Mouse (Mus musculus) layer of hippocampus, postnatal 36 days (tissue): Measurements from ENCODE around the gene Plppr1. TPM values are rescaled to one million over a fixed set of nuclear protein-coding genes. Genes with fewer than 3 reads are reported as not detected.
A peak's percentile ranks its signal among the peaks of the same experiment; 100 is the strongest.
"Not testable (repeated sequence)": the region's sequence is repeated elsewhere in the genome, so short reads cannot be mapped to it uniquely, and the experiment has no call there.

Source experiments
- DNase-seq, 2 experiments: peaks; one replicate each; pipeline ENCODE4 v3.0.0; 2022
- total RNA-seq, 2 experiments: library from RNA; stranded (reverse); gene quantifications; 2 replicates each; pipeline ENCODE4 v1.2.3; 2021

The Plppr1 gene
- total RNA-seq, 2 experiments from 2014 or later, result 8.5 to 8.6 TPM

DNA sequence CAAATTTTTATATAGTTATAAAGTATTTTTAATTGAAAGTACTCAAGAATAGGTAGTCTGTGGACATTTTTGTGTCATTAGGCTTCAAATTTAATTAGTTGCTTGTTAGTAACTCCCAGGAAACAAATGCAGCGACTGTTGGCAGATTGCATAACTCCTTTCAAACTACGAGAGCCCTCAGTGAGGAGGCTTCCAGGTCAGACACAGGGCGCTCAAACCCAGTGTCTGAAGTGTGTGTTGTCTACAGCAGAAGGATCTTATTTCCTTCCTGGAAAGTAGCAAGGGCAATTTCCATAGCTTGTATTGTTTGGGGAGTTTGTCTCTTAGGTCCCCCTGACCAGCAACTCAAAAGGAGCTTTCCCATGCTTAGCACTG lies 173.9 kb downstream of the Plppr1 start:
- no peak for DNase-seq

DNA sequence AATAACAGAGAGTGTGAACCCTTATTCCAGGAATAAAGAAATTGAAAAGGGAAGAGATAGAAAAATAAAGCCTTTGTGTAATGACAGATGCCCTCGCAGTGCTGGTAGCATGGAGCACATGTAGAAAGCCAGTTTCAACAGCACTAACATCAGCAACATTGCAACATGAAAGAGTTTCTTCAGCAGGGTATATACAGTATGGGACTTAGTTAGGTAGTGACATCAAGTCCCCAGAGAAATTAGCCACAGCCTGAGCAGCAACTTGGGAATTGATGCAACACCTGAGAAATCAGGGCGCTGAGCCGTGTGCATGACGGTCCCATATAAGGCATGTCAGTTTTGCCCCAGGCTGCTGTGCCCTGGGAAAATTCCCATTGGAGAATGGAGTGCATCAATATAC lies 179.0 kb downstream of the Plppr1 start:
- no peak for DNase-seq

DNA sequence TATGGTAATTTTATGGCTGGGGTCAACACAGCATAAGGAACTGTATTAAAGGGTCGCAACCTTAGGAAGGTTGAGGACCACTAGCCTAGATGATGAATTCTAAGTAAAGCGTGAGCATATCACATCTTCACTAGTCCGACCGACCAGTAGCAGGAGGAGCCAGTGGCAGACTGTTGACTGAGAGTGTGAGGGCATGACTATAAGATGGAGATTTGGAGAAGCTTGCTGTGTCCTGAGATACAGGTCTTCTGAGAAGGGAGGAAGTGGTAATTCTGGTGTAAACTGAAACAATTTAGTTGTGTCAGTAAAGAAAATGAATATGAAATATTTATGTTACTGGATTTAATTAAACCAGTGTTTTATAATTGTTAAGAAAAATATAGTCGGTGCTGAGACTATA lies 180.4 kb downstream of the Plppr1 start:
- DNase-seq, result no peak

DNA sequence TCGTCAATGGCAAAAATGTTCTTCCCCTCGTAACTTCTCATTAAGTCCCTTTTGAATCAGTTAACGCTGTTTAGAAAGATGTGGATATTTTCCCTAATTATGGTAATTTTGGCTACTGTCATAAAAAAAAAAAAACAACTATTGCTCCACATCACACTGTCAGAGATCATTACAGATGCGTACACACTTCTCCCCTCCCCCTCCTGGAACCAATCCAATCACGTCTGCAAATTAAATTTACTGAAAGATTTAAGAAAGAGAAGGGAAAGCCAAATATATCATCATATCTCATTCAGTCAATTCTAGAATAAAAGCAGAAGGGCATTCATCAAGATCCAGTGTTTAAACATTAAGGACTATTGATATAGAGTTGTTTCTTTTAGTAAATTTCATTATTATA lies 185.7 kb downstream of the Plppr1 start:
- no peak for DNase-seq

DNA sequence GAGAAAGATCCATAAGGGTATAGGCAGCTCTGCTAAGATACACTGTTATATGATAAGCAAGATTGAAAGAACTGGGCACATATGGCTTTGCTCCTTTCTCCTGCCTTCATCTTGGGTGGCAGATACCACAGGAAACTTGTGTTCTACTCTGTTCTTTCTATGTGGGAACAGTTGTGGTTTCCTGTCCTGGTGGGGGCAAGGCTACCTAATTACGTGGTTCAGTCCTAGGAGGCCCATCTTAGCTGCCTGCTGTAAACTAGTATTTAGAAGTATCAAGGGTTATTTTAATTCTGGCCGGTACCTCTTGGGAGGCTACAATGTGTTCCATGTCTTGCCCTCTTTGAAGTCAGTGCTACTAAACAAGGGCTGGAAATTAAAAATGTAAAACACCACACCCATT lies 186.2 kb downstream of the Plppr1 start:
- no peak for DNase-seq

DNA sequence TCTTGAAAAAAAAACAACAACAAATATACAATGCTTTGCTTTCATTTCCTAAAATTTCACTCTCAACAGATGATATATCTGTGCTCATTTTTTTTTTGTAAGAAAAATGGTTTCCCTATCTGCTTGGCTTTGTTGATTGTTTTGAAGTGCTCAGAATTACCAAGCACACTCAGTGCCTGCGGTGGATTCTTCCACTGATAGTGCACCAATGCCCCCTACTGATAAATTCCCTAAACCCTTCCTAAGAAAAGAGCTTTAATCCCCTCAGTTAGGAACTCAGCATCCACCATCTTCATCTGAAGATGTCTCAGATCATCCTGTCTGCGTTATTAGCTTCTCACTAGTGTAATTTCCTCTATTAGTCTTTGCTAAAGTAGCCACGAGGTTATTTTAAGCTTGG lies 192.2 kb downstream of the Plppr1 start:
- DNase-seq, result peak; percentile 21 to 24

DNA sequence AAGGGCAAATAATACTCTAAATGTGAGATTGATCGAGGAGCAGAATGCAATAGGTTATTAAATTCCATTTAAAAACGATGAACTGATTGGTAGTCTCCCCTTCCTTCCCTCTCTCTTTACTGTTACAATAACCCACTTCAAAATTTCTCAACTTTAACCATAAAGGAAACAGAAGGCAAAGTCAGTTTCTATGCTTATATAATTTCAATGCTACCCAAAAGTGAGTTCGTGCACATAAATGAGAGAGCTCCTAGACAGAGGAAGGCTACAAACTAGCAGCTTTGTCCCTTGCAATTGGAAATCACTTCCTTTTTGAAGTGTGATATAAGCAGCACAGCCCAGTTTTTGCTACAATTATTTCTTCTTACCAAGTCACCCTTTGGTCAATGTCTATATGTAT lies 193.1 kb downstream of the Plppr1 start:
- no peak for DNase-seq

DNA sequence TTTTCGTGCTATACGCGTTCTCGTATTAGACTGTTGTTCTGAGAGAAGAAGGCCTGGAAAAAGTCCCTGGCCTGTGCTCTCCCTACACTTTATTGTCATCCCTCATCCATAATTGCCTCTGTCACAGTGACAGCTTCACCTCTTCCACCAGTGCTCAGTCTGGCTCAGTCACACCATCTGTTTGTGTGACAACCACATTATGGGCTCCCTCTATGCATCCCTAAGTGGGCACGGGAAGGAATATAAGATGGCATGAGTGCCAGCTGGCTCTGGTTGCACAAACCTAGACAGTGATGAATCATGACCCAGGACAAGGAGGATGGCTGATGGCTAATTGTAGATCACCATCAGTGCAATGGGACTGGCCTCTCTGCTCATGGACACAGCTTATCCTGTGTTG lies 219.4 kb downstream of the Plppr1 start:
- no peak for DNase-seq

DNA sequence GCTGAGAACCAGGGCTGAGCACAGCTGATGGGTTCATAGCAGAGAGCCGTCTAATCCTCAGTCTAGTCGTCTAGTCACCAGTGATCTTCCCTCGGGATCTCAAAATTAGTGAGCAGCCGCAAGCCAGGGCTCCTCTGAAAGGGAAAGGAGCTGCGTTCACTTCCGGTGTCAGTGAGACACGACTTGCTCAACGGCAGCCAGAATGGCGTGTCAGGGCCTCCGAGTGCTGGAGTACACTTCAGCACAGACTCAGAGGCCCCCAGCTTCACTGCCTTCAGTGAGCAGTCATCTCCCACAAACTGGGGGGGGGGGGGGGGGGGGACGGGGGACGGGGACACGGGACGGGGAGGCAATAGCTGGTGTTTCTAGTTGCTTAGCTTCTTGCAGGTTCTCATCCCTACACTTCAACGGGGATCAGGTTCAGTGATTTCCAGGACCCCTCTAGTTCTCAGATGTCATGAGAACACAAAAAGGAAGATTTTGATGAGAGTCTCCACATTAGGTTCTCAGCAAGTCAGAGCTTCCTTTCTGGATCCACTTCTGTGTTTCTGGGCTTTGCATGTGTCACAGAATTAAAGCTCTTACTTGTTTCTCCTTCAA lies 225.7 kb downstream of the Plppr1 start:
- DNase-seq, result no peak

DNA sequence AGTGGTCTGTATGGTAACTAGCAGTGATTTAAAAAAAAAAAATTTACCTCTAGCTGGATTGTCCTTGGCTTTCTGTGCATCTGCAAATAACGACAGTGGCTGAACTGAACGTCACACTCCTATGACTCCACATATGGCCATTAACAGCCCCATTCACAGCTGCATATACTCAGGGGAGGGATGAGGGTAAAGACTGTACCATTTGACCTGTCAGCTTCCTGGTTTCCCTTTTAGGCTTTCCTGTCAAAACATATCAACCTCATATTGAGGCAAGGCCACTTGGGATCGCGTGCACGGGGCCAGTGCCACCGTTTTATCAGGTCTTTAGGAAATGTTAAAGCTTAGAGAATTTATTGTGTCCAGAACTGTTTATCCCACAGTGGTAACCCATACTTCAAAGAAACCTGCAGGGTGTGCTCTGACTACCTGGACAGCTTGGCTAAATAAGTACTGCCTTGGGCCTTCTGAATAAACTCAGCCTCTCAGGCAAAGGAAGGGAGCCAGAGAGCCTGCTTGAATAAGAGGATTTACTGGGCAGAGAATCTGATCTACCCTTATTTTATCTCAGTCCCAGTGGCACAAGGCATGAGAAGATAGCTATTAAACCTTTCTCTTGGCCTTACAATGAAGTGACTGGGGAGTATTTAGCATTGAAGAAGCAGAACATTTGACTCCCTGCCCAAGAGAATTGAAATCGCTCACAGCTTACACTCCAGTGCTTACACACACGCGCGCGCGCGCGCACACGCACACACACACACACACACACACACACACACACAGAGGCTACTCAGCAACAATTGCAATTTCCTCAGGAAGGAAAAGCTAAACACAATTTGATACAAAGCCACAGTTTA lies 226.5 kb downstream of the Plppr1 start:
- DNase-seq, result no peak

DNA sequence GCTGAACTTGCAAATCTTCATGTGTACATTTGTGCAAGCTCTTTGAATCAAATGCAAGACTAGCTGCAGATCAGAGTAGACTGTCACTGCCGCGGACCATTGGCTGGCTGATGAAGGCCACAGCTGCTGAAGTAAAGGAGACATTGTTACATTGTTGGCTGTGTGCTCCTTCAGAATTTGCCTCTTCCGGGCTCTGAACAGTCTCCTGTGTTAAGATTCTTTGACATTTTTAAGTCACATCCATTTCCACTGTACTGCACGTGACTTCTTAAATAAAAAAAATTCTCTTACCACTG lies 227.1 kb downstream of the Plppr1 start:
- DNase-seq, result no peak

DNA sequence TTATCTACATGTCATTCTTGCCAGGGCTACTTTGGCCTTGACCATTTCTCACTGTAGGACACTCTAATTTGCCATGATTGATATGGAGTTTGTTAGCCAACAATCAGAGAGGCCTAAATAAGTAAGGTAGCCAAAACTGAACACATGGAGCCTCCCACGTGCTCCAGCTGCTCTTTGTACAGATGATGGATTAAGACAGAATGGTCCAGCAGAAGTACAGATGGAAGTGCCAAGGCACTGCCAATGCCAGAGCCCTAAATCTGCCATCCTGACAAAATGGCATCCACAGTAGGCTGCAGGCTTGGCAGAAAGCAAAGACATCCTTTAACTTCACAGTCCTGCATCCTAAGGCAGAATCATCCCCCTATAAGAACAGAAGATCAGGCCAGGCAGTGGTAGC lies 237.4 kb downstream of the Plppr1 start:
- DNase-seq, result peak; percentile 32 to 37

DNA sequence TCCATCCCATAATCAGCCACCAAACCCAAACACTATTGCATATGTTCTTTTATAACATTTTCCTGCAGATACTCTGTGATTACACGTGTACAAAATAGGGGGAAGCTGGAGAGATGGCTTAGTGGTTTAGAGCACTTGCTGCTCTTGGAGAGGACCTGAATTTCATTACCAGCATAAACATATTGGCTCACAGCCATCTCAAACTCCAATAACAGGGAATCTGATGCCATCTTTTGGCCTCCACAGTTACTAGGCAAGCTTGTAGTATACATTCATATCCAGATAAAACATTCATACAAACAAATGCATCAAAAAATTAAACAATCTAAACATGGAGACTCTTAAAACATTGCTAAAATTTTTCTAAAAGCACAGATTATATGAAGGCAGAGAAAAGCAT lies 240.5 kb downstream of the Plppr1 start:
- no peak for DNase-seq

DNA sequence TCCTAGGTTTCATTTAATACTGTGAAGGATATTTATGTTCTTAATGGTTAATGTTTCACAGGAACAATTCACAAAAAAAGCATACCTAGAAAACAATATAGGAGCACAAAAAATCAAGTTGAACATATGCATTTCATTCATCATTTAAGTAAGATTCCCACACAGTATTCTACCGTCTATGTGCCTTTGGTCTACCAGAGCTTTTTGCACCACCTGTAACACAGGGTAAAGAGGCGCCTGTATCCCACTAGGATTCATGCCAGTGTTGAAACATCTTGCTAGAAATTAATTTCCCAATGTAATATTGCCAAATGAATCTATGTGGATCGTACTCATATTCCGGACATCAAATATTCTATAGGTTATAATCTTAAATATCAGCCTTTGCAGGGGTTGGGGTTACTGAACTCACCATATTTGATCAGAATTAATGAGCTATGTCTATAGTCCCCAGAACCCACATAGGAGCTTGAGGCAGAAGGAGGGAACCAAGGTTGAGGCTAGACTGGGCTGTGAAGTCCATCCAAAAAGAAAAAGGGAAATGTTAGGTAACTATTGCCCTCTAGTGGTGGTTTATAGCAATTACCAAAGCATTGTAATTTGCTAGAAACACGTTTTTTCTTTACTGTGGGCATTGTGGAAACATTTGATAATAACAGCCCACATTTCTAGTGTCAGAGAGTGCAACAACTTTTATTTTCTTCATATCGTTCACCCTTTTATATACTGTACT lies 263.0 kb downstream of the Plppr1 start:
- no peak for DNase-seq

DNA sequence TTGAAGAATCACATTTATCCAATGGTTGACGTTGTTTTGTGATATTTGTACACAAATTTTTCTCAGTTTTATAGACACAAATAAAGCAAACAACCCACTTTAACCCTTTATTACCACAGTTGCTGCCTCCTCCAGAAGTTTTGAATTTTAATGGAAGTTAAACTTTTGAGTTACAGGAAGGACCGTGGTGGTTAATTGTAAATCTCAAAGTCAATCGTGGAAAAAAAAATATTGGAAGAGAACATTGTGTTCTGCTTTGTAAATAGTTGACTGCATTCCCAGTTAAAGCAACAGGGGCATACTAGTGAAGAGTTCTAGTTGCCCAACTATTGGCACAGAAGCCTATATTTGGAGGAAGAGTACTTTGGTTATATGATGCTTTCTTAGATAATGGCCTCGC lies 278.9 kb downstream of the Plppr1 start:
- not testable (repeated sequence) for DNase-seq

DNA sequence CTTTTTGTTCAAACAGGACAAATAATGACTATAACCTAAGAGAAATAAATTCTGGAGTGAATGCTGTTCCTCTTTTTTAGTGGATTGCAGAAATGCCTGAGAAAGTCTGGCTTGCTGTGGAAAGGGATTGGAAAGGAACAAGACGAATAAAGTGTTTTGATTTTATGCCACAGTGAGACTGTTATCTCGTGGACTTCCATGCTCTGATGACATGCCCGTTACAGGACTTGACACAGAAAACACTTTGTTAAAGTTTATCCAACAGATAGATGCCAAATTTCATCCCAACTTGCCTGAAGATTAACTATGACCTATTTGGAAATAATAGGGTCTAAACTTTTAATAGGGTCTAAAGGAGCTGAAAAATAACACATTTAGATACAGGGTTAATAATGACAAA lies 281.0 kb downstream of the Plppr1 start:
- DNase-seq, result not testable (repeated sequence)

DNA sequence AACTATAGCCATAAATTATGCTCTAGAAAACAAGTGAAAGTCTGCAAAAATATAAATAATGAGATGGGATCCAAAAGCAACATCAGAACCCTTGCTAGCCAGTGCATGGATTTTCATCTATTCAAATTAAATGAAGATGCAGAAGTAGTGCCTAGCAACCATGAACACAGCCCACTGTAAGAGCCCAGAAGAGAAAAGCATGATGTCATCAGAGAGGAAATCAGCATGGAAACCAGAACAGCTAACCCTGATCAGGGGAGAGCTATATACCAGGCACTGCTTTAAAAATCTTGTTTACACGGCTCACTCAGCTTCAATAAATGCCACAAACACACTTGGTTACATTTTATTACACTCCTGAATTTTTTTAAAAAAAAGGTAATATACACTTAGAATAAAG lies 288.9 kb downstream of the Plppr1 start:
- DNase-seq, result not testable (repeated sequence)

DNA sequence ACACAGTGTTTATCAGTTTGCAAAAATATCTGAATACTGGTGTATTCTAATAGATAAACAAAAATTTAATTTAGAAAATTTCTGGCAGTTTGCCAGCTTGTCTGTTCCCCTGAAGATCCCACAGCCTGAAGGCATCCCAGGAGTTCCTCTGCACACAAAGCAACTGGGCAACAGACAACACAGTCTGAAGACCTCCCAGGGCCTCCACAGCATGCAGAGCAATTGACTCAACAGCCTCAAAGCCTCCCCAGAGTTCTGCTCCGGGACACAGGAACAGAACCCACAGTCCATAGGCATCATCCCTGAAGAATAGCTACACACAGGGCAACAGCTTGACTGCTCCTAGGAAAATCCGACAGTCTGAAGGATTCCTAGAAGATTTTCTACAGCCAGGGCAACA lies 289.6 kb downstream of the Plppr1 start:
- DNase-seq, result no peak

DNA sequence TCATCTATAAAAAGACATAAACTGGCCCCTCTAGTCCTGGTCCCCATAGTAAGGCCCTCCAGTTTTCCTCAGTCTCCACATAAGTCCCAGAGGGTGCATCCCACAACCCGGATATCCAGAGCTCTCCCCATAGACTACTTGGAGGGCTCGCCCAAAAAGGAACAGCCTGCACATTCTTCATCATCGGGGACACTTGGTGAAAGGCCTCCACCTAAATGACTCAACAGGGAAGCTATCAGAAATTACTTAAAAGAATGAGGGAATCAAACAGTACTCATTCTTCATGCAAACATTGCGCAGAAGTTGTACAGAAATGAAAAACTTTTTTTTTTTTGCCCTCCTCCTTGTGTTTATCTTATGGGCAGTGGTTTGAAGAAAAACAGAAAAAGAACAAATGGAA lies 291.4 kb downstream of the Plppr1 start:
- DNase-seq, result no peak

DNA sequence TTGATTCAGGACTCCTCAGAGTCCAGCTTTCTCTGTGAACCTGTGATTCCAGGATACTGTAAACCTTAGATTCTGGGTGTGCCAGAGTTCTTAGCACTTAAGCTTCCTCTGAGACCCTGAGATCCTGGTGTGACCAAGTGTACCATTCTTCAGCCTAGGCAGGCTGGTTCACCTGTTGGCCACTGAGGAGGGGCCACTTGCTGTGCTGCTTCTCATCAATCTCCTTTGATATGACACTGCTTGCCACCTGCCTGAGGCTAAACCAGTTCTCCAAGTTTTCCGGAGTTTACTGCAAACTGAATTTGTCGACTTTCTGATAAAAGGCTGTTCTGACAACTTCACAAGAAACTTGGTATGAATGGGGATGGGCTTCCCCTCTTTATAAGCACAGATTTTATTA lies 298.0 kb downstream of the Plppr1 start:
- DNase-seq, result no peak

DNA sequence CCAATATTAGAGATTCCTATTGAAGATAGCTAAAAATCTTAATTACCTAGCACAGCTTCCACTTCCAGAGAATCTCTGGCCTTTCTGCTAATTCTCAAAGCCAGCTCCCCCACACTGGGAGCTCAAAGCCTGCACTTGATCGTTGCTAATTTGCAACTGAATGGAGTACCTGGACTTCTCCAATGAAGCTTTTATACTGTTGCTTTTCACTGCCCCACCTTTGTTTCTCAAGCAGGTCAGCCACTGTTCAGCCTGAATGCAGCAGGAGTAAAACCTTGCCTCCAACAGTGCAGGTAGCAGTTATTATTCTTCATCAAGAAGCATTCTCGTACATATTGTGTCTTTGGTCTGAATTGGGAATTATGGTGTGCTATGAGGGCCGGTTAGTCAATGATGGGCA lies 309.0 kb downstream of the Plppr1 start:
- not testable (repeated sequence) for DNase-seq

DNA sequence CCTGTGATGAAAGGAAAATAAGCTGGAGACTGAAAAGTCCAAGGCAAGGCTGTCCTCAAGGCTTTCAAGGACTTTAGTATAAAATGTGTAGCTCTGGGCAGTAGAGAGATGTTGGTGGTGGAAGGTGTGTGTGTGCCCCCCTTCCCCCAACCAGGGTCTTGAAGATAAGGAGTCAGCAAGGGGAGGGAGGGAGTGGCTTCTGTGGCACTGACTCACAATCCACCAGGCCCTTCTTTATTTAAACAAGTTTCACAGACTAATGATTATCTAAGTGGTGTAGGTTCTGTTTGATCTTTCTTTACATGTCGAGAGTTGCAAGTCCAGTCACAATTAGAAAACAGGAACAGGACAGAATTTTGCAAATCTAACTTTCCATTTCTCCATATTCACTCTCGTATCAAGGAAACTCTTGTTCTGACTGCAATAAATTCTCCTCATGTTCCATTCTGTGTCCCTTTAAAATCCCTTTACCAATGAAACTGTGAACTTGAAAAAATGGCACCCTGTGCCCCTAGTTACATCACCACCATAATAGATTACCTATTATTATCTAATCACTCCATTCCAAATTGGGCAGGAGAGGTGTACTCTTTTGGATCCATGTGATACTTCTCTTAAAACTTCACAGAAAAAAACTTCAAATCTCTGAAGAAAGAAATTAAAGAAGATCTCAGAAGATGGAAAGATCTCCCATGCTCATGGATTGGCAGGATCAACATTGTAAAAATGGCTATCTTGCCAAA lies 324.7 kb downstream of the Plppr1 start:
- not testable (repeated sequence) for DNase-seq

DNA sequence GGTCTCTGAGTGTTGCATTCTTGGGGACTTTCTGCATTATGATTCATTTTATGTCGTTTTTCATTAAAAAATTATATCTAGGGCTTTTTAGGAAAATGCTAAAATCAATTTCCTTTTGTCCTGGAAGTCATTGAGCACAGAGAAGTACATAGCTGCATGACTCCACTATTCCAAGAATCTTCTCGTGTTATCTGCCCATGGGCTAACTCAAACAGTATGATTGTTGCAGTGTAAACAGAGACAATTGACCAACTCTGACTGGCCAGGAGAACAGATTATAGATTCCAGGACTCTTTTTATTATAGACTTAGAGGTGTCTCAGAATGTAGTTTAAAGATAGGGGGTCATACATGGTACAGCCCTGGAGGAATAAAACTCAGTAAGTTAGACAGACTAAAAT lies 327.8 kb downstream of the Plppr1 start:
- DNase-seq, result no peak
